Mouse (Mus musculus): ENCODE results near the gene 4931409K22Rik. TPM values are rescaled to one million over a fixed set of nuclear protein-coding genes. Genes with fewer than 3 reads are reported as not detected.

Gene 4931409K22Rik
- polyA plus RNA-seq, 1 experiment from 2014 or later = 0.20 TPM

MicroRNAs within 50 kb of the gene (microRNA counts, 519-probe panel; counts per million panel counts)
- microRNA mmu-miR-671-3p (31.2 counts per million), microRNA mmu-miR-671-5p (31.2 counts per million)

Small RNA genes within 50 kb of the gene (microRNA-seq; reads per million reads assigned to microRNA genes)
- gene Mir671 (ENCODE audit: insufficient number of aligned reads) = 740 reads per million, percentile 64 among the genes with 10 or more reads in this experiment

Other genes with a start within 250 kb of the 4931409K22Rik start
- 9.1 and 10.9 TPM in 2 replicates for gene Kcnh2, start 205.2 kb downstream of the 4931409K22Rik start, polyA plus RNA-seq (2014; fragmentation: Nextera tagmentation; extraction: Ambion mirVana)
- 6.6 and 7.4 TPM in 2 replicates for gene Nos3, start 192.0 kb downstream of the 4931409K22Rik start, polyA plus RNA-seq (2014; fragmentation: Nextera tagmentation; extraction: Ambion mirVana)
- gene Atg9b, start 164.7 kb downstream of the 4931409K22Rik start, polyA plus RNA-seq (2014; fragmentation: Nextera tagmentation; extraction: Ambion mirVana) = 0.21 and 0.44 TPM in 2 replicates
- gene Abcb8, start 163.1 kb downstream of the 4931409K22Rik start, polyA plus RNA-seq (2014; fragmentation: Nextera tagmentation; extraction: Ambion mirVana) = 45.5 and 57.8 TPM in 2 replicates
- gene Asic3, start 143.4 kb downstream of the 4931409K22Rik start, polyA plus RNA-seq (2014; fragmentation: Nextera tagmentation; extraction: Ambion mirVana) = not detected in 2 replicates
- gene Cdk5, start 133.3 kb downstream of the 4931409K22Rik start, polyA plus RNA-seq (2014; fragmentation: Nextera tagmentation; extraction: Ambion mirVana) = 47.5 and 53.9 TPM in 2 replicates
- gene Slc4a2, start 133.0 kb downstream of the 4931409K22Rik start, polyA plus RNA-seq (2014; fragmentation: Nextera tagmentation; extraction: Ambion mirVana) = 28.4 and 28.7 TPM in 2 replicates
- 104 and 116 TPM in 2 replicates for gene Fastk, start 111.5 kb downstream of the 4931409K22Rik start, polyA plus RNA-seq (2014; fragmentation: Nextera tagmentation; extraction: Ambion mirVana)
- 30.2 and 31.8 TPM in 2 replicates for gene Tmub1, start 109.0 kb downstream of the 4931409K22Rik start, polyA plus RNA-seq (2014; fragmentation: Nextera tagmentation; extraction: Ambion mirVana)
- 52.7 and 67.0 TPM in 2 replicates for gene Agap3, start 104.6 kb downstream of the 4931409K22Rik start, polyA plus RNA-seq (2014; fragmentation: Nextera tagmentation; extraction: Ambion mirVana)
- gene Gbx1, start 29.6 kb downstream of the 4931409K22Rik start, polyA plus RNA-seq (2014; fragmentation: Nextera tagmentation; extraction: Ambion mirVana) = 0.64 and 0.79 TPM in 2 replicates
- gene Asb10, start 15.8 kb downstream of the 4931409K22Rik start, polyA plus RNA-seq (2014; fragmentation: Nextera tagmentation; extraction: Ambion mirVana) = 0.11 TPM in 1 of 2 replicates, not detected in the other
- 153 and 165 TPM in 2 replicates for gene Abcf2, start 20.7 kb upstream of the 4931409K22Rik start, polyA plus RNA-seq (2014; fragmentation: Nextera tagmentation; extraction: Ambion mirVana)
- gene Chpf2, start 29.9 kb upstream of the 4931409K22Rik start, polyA plus RNA-seq (2014; fragmentation: Nextera tagmentation; extraction: Ambion mirVana) = 11.4 and 11.5 TPM in 2 replicates
- 76.0 and 93.8 TPM in 2 replicates for gene Smarcd3, start 67.6 kb upstream of the 4931409K22Rik start, polyA plus RNA-seq (2014; fragmentation: Nextera tagmentation; extraction: Ambion mirVana)
- gene Nub1, start 128.7 kb upstream of the 4931409K22Rik start, polyA plus RNA-seq (2014; fragmentation: Nextera tagmentation; extraction: Ambion mirVana) = 33.9 and 34.0 TPM in 2 replicates
- 13.6 and 16.1 TPM in 2 replicates for gene Wdr86, start 173.9 kb upstream of the 4931409K22Rik start, polyA plus RNA-seq (2014; fragmentation: Nextera tagmentation; extraction: Ambion mirVana)
- gene Crygn, start 201.2 kb upstream of the 4931409K22Rik start, polyA plus RNA-seq (2014; fragmentation: Nextera tagmentation; extraction: Ambion mirVana) = not detected in 2 replicates